Mouse (Mus musculus) ES-Bruce4 (cell line): ENCODE measurements around the gene Nmb. TPM values are rescaled to one million over a fixed set of nuclear protein-coding genes. Genes with fewer than 3 reads are reported as not detected.

ENCODE experiments used
- H3K27ac ChIP-seq: 2 replicates; pipeline ENCODE4 v1.5.1; 2012; ENCODE audit warnings: low read length, inconsistent platforms; ENCODE audit not compliant: insufficient read depth
- H3K27me3 ChIP-seq: 2 replicates; pipeline ENCODE4 v1.6.1; 2012; ENCODE audit warnings: mild to moderate bottlenecking, low read length, inconsistent platforms; ENCODE audit not compliant: control insufficient read depth, poor library complexity, insufficient read depth, severe bottlenecking
- H3K36me3 ChIP-seq: 2 replicates; pipeline ENCODE4 v1.6.1; 2012; ENCODE audit warnings: inconsistent platforms, mild to moderate bottlenecking, low read length, moderate library complexity; ENCODE audit not compliant: control insufficient read depth, poor library complexity, insufficient read depth, severe bottlenecking
- H3K4me1 ChIP-seq: one replicate; pipeline ENCODE4 v1.8.1; 2011; ENCODE audit warnings: low read length; ENCODE audit not compliant: control insufficient read depth, insufficient read depth
- H3K4me3 ChIP-seq: 2 replicates; pipeline ENCODE4 v1.5.1; 2011; ENCODE audit warnings: low read depth, mild to moderate bottlenecking, low read length
- H3K9ac ChIP-seq: 2 replicates; pipeline ENCODE4 v1.6.1; 2012; ENCODE audit warnings: low read depth, mild to moderate bottlenecking, inconsistent platforms; ENCODE audit not compliant: poor library complexity, severe bottlenecking
- H3K9me3 ChIP-seq: replicated peaks from 2 replicates; pipeline ENCODE4 v1.6.1; 2012; ENCODE audit warnings: mild to moderate bottlenecking, low read length, inconsistent platforms; ENCODE audit not compliant: control insufficient read depth, poor library complexity, insufficient read depth, severe bottlenecking
- CTCF ChIP-seq: IDR thresholded peaks from one replicate; pipeline ENCODE4 v1.8.1; 2011; ENCODE audit warnings: low read depth, low read length
- EP300 ChIP-seq: IDR thresholded peaks from 2 replicates; pipeline ENCODE4 v1.6.1; 2011; ENCODE audit warnings: low read depth, low read length; ENCODE audit not compliant: insufficient read depth
- POLR2A ChIP-seq: IDR thresholded peaks from one replicate; pipeline ENCODE4 v1.8.1; 2011; ENCODE audit warnings: low read length; ENCODE audit not compliant: insufficient read depth
- polyA plus RNA-seq: library from polyadenylated mRNA; stranded (reverse); fragments of >200 nt; gene quantifications from 2 replicates; pipeline ENCODE4 v1.2.4, GENCODE M21; 2011; ENCODE audit warnings: low read depth; ENCODE audit not compliant: missing spikeins, insufficient read depth, insufficient read length

Gene Nmb
- polyA plus RNA-seq, 1 experiment, result 5.2 TPM

GRCm38 (mm10) chr7:80862475-80862874, 42.4 kb downstream of the Nmb start:
- H3K4me3 ChIP-seq, result no peak overlapping the region
- TF ChIP-seq CTCF (no peak), EP300 (no peak), POLR2A (no peak)
- no peaks in the 10 kb centered on the region for H3K9me3 ChIP-seq
- no peaks in the 10 kb centered on the region for H3K27me3 ChIP-seq
- H3K36me3 ChIP-seq, result no peaks in the 10 kb centered on the region
- H3K27ac ChIP-seq, result no peak overlapping the region
- H3K9ac ChIP-seq, result no peak overlapping the region
- peaks cover 3% of the 10 kb centered on the region for H3K4me1 ChIP-seq

GRCm38 (mm10) chr7:80860729-80861274, 44.1 kb downstream of the Nmb start, which contains the start of gene Zscan2:
Gene Zscan2, plus strand, starts transcription at chr7:80860920.
- no peak for TF ChIP-seq POLR2A
- no peak for TF ChIP-seq CTCF
- no peak for TF ChIP-seq EP300
- no peak within 1 kb of the TSS for H3K27ac ChIP-seq

DNA sequence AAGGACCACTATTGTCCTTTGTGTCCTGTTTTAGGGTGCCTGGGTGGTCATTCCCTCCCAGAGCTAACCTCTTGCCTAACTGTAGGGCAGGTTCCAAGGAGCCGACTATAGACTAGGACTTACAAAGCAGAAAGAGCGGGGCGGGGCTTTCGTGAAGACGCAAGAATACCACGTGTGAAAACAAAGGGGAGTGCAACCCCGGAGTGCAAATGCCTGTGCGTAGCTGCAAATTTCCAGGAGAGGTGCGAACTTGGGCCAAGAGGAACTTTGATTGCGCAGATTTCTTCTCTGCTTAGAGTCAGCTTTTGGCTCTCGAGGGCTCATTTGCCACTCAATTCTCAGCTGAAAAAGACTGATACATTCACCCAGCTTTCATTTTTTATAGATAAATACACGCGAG, 44.6 kb downstream of the Nmb start:
- H3K9ac ChIP-seq, result no peak overlapping the region
- H3K36me3 ChIP-seq, result no peaks in the 10 kb centered on the region
- no peaks in the 10 kb centered on the region for H3K9me3 ChIP-seq
- H3K27me3 ChIP-seq, result no peaks in the 10 kb centered on the region
- H3K27ac ChIP-seq, result no peak overlapping the region
- H3K4me1 ChIP-seq, result peaks cover 3% of the 10 kb centered on the region
- TF ChIP-seq POLR2A (no peak), CTCF (no peak), EP300 (no peak)
- H3K4me3 ChIP-seq, result peak overlapping the region; percentile 57

More at GRCm38 (mm10) chr7:80860729-80861274, 44.1 kb downstream of the Nmb start, which contains the start of gene Zscan2:
- H3K4me1 ChIP-seq, result peaks cover 3% of the 10 kb centered on the region
- no peaks in the 10 kb centered on the region for H3K9me3 ChIP-seq
- no peaks in the 10 kb centered on the region for H3K27me3 ChIP-seq
- peak within 1 kb of the TSS; percentile 88 for H3K4me3 ChIP-seq
- H3K9ac ChIP-seq, result peak within 1 kb of the TSS; percentile 36; the same call in 1 of the 2 replicates
- no peaks in the 10 kb centered on the region for H3K36me3 ChIP-seq

GRCm38 (mm10) chr7:80857181-80857580, 47.7 kb downstream of the Nmb start:
- H3K27ac ChIP-seq, result 0 out of 2 replicates have a peak overlapping the region, but pooled peaks have one; percentile 7
- no peaks in the 10 kb centered on the region for H3K9me3 ChIP-seq
- no peaks in the 10 kb centered on the region for H3K4me1 ChIP-seq
- peak overlapping the region; percentile 50; the same call in 1 of the 2 replicates for H3K4me3 ChIP-seq
- H3K36me3 ChIP-seq, result no peaks in the 10 kb centered on the region
- H3K9ac ChIP-seq, result peak overlapping the region; percentile 12; the same call in 1 of the 2 replicates
- H3K27me3 ChIP-seq, result no peaks in the 10 kb centered on the region
- peak; percentile 72 for TF ChIP-seq CTCF
- TF ChIP-seq POLR2A, result no peak

DNA sequence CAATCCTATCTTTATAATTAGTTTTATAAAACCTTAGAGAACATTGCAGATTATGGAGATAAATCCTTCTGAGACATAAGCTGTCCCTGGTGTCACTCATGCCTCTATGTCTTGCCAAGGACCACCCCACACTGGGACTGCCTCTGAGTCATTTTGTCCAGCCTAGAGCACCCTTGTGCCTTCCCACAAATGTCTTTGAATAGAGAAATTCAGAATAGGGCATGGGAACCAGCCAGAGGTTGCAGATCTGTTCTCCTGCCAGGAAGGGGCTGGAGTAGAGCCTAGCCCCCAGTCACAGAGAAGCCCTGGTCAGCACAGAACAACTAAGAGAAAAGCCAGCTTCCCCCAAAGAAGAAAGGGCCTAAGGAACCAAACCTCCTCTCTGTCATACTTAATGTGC, 49.6 kb downstream of the Nmb start:
- no peaks in the 10 kb centered on the region for H3K36me3 ChIP-seq
- no peak overlapping the region for H3K27ac ChIP-seq
- H3K27me3 ChIP-seq, result no peaks in the 10 kb centered on the region
- no peaks in the 10 kb centered on the region for H3K4me1 ChIP-seq
- H3K9ac ChIP-seq, result no peak overlapping the region
- no peak overlapping the region for H3K4me3 ChIP-seq
- H3K9me3 ChIP-seq, result no peaks in the 10 kb centered on the region
- TF ChIP-seq POLR2A, result no peak
- no peak for TF ChIP-seq EP300
- no peak for TF ChIP-seq CTCF

DNA sequence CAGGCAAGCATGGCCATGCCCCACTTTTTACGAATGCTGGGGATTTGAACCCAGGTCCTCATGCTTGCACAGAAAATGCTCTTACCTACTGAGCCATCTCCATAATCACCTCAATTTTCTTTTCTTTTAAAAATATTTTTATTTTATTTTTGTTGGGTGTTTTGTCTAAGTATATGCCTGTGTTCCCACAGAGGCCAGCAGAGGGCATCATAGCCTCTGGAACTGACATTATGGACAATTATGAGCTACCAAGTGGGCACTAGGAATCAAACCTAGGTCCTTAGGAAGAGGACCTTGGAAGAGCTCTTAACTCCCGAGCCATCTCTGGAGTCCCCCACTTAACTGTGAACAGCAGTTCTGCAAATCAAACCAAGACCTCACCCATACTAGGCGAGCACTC, 51.7 kb downstream of the Nmb start:
- Histone ChIP-seq H3K9ac (no peak overlapping the region), H3K4me3 (no peak overlapping the region), H3K27me3 (no peaks in the 10 kb centered on the region), H3K4me1 (no peaks in the 10 kb centered on the region), H3K36me3 (no peaks in the 10 kb centered on the region), H3K9me3 (no peaks in the 10 kb centered on the region), H3K27ac (no peak overlapping the region)
- TF ChIP-seq POLR2A, result no peak
- no peak for TF ChIP-seq CTCF
- no peak for TF ChIP-seq EP300

Other genes starting within 250 kb of the Nmb start
- 8.0 and 11.0 TPM in 2 replicates for gene Crtc3, start 216.2 kb downstream of the Nmb start, polyA plus RNA-seq
- gene Iqgap1, start 79.1 kb downstream of the Nmb start, polyA plus RNA-seq, result 215 and 222 TPM in 2 replicates
- 4.5 and 4.9 TPM in 2 replicates for gene Zscan2, start 44.2 kb downstream of the Nmb start, polyA plus RNA-seq
- 35.9 and 39.3 TPM in 2 replicates for gene Wdr73, start 3.8 kb downstream of the Nmb start, polyA plus RNA-seq
- 110 and 121 TPM in 2 replicates for gene Sec11a, start 42.7 kb upstream of the Nmb start, polyA plus RNA-seq
- 16.8 and 20.1 TPM in 2 replicates for gene Zfp592, start 88.6 kb upstream of the Nmb start, polyA plus RNA-seq
- gene Alpk3, start 152.5 kb upstream of the Nmb start, polyA plus RNA-seq, result 3.1 and 3.2 TPM in 2 replicates
- gene Slc28a1, start 209.7 kb upstream of the Nmb start, polyA plus RNA-seq, result 4.5 and 4.7 TPM in 2 replicates